Mouse (Mus musculus): ENCODE results near the gene Ptpre.
A peak's percentile ranks its signal among the peaks of the same experiment; 100 is the strongest.

Ptpre gene

DNA sequence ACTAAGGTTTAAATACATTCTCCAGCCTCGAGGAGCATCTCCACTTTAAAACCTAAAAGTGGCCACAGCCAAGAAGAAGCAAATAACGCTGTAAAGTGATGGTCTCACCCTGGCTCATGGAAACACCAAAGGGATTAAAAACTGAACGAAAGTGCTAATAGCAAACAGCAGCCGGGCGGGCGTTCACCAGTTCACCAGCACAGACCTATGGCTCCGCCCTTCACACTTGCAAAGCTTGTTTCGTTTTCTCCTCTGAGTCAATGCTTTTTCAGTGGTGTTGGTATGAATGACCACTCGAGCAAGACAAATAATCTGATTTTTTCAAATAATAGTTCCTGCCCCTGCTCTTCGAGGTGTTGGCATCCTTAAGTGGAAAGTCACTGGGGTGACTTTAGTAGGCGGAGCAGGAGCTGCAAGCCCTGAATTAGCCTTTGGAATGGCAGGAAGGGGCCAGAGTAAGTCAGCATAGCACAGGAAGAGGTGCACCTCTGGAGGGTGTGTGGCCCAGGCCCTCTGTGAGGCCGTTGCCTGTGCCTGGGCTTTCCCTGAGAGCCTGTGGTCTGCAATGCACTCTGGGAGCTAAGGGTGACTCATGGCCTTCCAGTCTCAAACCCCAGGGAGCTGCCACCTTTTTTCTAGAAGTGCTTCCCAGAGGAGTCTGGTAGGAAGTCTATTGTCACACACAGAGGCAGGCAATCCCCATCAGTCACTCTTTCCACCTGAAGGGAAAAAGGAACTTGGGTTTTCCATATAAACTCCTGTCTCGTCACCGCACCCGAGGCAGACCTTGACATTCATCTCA is 67.9 kb downstream of the Ptpre start:
- no peak for TF ChIP-seq GATA4 (IDR thresholded peaks at IDR 0.05; ENCODE audit: insufficient replicate concordance, low read length)

DNA sequence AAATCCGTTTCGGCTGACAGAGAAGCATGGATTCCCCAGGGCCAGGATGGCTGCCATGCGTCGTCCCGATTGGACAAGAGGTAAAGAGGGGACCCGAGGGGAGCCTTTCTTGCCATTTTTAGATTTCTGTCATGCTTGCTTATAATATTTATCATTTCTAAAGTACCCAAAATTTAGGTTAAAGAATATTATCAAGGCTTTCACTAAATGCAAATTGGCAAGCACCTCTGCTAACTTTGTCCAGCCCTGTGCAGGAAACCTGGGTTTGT is 68.5 kb downstream of the Ptpre start:
- no peak for TF ChIP-seq GATA4 (IDR thresholded peaks at IDR 0.05; ENCODE audit: insufficient replicate concordance, low read length)

DNA sequence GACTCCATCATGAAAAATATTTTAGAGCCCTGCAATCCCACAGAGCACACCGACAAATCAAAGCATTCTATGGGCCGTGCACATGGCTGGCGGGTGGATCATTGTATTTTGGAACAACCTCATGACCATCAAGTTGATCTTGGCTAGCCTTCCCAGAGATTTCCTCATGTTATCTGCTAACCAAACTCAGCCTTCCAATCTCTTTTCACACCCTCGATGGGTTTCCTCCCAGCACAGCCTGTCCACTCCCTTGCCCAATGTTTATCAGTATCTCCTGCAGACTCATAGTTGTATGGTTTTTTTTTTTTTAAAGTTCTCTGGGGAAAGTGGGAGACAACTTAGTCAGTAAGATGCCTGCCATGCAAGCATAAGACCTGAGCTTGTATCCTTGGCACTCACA is 70.9 kb downstream of the Ptpre start:
- TF ChIP-seq GATA4 (IDR thresholded peaks at IDR 0.05; ENCODE audit: insufficient replicate concordance, low read length): peak; percentile 97

- no peak for TF ChIP-seq GATA4 (IDR thresholded peaks at IDR 0.05; ENCODE audit: insufficient replicate concordance, low read length)
Observed at GRCm38 (mm10) chr7:135609028-135609427, 71.7 kb downstream of the Ptpre start.

GRCm38 (mm10) chr7:135609655-135610054 is 72.4 kb downstream of the Ptpre start:
- TF ChIP-seq GATA4 (IDR thresholded peaks at IDR 0.05; ENCODE audit: insufficient replicate concordance, low read length): no peak

- TF ChIP-seq GATA4 (IDR thresholded peaks at IDR 0.05; ENCODE audit: insufficient replicate concordance, low read length): no peak
Observed at GRCm38 (mm10) chr7:135612276-135612675, 75.0 kb downstream of the Ptpre start.

DNA sequence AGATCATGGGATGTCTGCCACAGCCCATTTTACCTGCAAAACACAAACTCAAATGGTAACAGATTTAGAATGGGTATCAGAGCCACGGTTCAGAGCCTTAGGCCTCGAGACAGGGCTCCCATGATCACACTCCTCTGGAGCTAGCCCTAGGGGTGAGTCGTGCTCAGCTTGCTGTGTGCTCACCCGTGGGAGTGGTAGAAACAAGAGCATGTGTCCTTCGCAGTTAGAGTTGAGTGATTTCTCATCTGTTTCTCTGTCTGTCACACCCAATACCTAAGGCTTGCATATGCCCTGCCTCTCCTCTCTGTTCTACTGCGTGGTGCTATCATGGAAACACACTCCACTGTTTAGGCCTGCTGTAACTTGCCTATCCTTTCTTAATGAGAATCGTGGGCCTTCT is 75.5 kb downstream of the Ptpre start:
- no peak for TF ChIP-seq GATA4 (IDR thresholded peaks at IDR 0.05; ENCODE audit: insufficient replicate concordance, low read length)

DNA sequence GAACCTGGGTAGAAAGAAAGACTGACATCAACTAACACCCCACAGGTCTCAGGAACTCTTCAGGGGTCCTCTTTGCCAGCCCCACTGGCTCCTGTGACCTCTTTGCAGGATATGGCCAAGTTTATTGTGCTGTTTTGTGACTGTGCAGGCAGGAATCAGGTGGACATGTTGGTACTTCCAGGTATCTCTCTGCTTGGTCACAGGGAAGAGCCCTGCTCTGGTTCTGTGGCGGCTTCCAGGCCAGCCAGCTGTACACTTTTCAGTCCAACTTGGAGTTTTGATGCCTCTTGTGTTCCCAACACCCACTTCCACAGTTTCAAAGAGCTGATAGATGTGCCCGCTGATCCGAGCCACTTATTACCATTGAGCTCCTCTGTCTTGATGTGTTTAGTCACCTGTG is 76.1 kb downstream of the Ptpre start:
- no peak for TF ChIP-seq GATA4 (IDR thresholded peaks at IDR 0.05; ENCODE audit: insufficient replicate concordance, low read length)

- TF ChIP-seq GATA4 (IDR thresholded peaks at IDR 0.05; ENCODE audit: insufficient replicate concordance, low read length): no peak
Observed at GRCm38 (mm10) chr7:135614892-135615291, 77.6 kb downstream of the Ptpre start.

- no peak for TF ChIP-seq GATA4 (IDR thresholded peaks at IDR 0.05; ENCODE audit: insufficient replicate concordance, low read length)
Observed at GRCm38 (mm10) chr7:135617776-135618175, 80.5 kb downstream of the Ptpre start.

DNA sequence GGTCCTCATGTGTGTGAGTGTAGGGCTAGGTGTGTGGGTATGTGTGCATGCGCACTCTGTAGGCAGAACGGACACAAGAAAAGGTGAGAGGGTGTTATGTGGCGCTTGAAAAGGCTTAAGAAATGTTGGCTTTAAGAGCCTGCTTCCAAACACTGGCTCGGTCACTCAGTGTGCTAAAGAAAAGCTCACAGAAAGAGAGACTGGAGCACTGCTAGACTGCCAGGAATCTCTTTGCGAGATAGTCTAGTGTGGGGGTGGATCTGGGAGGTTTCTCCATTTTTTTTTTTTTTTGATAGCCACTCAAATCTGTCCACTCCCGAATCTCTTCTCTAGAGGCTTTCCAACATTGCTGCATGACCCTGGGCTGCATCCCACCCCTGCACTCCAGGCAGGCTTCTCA is 84.4 kb downstream of the Ptpre start:
- TF ChIP-seq GATA4 (IDR thresholded peaks at IDR 0.05; ENCODE audit: insufficient replicate concordance, low read length): no peak

- no peak for TF ChIP-seq GATA4 (IDR thresholded peaks at IDR 0.05; ENCODE audit: insufficient replicate concordance, low read length)
Observed at GRCm38 (mm10) chr7:135622241-135622640, 85.0 kb downstream of the Ptpre start.

DNA sequence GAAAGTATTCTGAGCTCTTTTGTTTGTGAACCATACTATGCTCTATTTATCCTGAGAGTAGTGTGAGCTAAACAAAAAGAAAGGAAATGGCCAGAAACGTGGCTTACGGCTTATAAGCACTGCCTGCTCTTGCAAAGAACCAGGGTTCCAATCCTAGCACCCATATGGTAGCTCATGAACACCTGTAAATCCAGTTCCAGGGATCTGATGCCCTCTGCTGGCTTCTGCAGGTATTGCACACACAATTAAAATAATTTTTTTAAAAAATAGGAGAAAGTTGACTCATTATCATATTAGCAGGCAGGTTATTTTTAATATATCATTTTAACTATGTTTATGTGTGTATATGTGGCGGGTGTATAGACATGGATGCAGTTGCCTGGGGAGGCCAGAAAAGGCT is 87.6 kb downstream of the Ptpre start:
- no peak for TF ChIP-seq GATA4 (IDR thresholded peaks at IDR 0.05; ENCODE audit: insufficient replicate concordance, low read length)

GRCm38 (mm10) chr7:135628363-135628762 is 91.1 kb downstream of the Ptpre start:
- no peak for TF ChIP-seq GATA4 (IDR thresholded peaks at IDR 0.05; ENCODE audit: insufficient replicate concordance, low read length)

DNA sequence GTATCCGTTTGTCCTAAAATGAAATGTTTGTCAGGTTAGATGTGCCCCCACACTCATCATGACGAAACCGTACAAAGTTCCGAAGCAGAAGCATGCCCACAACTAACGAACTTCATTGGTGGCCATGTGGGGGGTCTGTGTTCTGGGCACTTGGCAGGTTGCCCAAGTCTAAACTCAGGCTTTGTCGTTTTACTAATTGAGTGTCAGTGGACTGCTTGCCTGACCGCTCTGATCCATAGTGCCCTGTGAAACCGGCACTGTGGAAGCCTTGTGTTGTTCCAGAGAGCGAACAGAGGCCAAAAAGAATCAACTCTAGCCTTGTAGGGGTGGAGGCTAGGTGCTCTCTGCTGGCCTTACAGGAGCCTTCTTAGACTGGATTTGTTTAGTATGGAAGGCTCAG is 91.7 kb downstream of the Ptpre start:
- TF ChIP-seq GATA4 (IDR thresholded peaks at IDR 0.05; ENCODE audit: insufficient replicate concordance, low read length): no peak

DNA sequence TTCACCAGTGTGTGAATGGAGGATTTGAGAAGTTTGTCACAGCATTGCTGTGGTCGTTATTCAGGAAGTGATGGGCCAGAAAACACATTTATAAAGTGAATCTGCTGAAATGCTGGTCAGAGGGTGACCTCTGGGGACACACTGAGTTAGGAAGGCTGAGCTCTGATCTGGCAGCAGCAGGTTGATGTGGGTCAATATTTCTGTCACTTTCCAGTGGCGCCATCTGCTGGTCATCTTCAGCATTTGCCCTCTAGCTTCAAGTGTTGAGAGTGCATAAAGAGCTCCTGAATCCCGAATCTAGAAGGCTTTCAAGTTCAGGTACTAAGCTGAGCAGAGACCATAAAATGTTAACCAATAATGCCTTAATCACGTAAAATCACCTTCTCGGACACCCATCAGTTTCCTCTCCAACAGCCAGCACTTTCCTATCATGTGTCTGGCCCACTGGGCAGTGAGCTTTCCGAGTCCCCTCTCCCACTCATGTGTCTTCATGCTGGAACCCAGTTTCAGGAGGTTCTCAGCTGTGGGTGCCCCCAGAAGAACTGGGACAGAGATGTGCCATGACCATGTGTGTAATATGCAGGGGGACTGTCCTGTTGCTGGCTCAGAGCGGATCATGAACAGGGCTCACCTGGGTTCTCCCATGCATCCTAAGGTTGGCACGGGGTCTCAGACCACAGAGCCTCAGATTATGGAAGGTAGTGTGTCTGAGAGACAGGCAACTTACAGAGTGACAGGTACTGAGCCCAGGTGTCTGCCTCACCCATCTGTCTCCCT is 94.7 kb downstream of the Ptpre start:
- TF ChIP-seq GATA4 (IDR thresholded peaks at IDR 0.05; ENCODE audit: insufficient replicate concordance, low read length): no peak
